Mouse (Mus musculus) natural killer cell, adult 2 months (primary cell): Measurements from ENCODE around the gene Tbca.

Experiments used
- DNase-seq, 2 experiments: peaks; one replicate each; pipeline ENCODE4 v3.0.0; 2022; ENCODE audit warnings: low spot score in 2 of 2

Gene Tbca

GRCm38 (mm10) chr13:94877991-94878745 is 89.5 kb downstream of the Tbca start:
- no peak for DNase-seq

- DNase-seq, result no peak
Measured at GRCm38 (mm10) chr13:94881201-94881600, 92.5 kb downstream of the Tbca start.

- no peak for DNase-seq
Measured at GRCm38 (mm10) chr13:94882221-94882620, 93.5 kb downstream of the Tbca start.

GRCm38 (mm10) chr13:94882711-94883145 is 94.0 kb downstream of the Tbca start:
- no peak for DNase-seq

- no peak for DNase-seq
Measured at GRCm38 (mm10) chr13:94883163-94883965, 94.7 kb downstream of the Tbca start.

GRCm38 (mm10) chr13:94883966-94884960 is 95.6 kb downstream of the Tbca start:
- DNase-seq, result no peak

GRCm38 (mm10) chr13:94885291-94886235 is 96.9 kb downstream of the Tbca start:
- no peak for DNase-seq
